Mouse (Mus musculus): ENCODE data around the gene Lrrk1. TPM values are rescaled to one million over a fixed set of nuclear protein-coding genes. Genes with fewer than 3 reads are reported as not detected.
A peak's percentile ranks its signal among the peaks of the same experiment; 100 is the strongest.

Gene Lrrk1
- polyA plus RNA-seq, 1 experiment from 2014 or later = 2.8 TPM

DNA sequence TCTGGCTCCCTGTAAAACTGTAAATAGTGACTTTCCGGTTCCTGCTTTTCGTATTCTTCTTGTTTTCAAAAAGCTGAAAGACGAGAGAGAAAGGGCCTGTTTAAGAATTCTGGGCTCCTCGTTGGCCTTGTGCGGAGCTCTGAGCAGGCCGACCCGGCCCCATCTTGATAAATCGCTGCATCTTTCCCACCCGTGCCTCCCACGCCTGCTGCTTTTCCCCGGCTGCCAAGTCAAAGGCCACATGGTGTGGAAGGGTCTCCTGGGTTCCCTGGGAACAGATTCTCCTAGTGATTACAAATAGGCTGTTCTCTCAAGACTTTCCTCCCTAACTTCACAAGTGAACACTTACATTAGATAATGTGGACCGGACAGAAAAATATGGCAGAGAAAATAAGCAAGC lies 105.9 kb downstream of the Lrrk1 start:
- Histone ChIP-seq H3K4me2 (ENCODE audit: low read length) (no peak overlapping the region), H3K4me1 (ENCODE audit: control insufficient read depth, insufficient read depth, low read length) (peaks cover 10% of the 10 kb centered on the region), H3K4me3 (ENCODE audit: low read depth, low read length) (no peak overlapping the region), H3K9ac (ENCODE audit: low read depth, low read length) (no peak overlapping the region), H3K36me3 (ENCODE audit: control insufficient read depth, insufficient read depth, low read length) (no peaks in the 10 kb centered on the region), H3K27me3 (ENCODE audit: control insufficient read depth, insufficient read depth, low read depth, low read length) (no peaks in the 10 kb centered on the region), H3K27ac (ENCODE audit: low read length) (no peak overlapping the region), H3K9me3 (replicated peaks; ENCODE audit: control insufficient read depth, low read length, poor library complexity, severe bottlenecking) (no peaks in the 10 kb centered on the region)
- ATAC-seq = no peak
- WGBS = 62% methylated on average over 12 of the region's 12 CpGs

DNA sequence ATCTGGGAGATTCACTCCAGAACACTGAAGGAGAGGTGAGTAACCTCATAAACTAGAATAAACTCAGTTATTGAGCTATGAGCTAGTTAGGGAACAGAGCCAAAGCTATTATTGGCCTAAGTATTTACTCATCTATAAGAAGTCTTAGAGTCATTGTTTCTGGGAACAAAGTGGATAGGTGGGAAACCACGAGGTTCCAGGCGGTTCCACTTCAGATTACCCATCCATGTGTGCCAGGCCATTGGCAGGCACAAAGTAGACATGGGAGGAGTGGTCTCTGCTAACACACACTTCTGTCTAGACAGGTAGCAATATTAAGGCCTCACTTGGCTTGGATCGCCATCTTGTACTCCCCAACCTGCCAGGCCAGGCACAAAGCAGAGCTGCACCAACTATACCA lies 110.1 kb downstream of the Lrrk1 start:
- H3K4me2 ChIP-seq (ENCODE audit: low read length) = no peak overlapping the region
- 82% methylated on average over 3 of the region's 3 CpGs for WGBS
- no peak for ATAC-seq

DNA sequence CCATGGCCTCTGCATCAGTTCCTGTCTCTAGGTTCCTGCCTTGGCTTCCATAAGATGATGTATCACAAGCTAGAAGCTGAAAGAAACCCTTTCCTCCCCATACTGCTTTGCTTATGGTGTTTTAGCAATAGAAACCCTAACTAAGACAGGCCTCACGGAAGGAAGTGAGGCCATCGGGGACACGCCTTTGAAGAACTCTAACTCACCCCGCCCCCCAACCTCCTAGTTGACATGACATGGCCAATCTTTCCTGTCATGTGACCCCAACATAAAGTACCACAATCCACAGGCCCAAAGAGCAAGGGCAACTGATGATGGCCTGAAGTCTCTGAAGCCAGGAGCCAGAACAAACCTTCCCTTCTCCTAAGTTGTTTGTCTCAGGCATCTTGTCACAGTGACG lies 114.7 kb downstream of the Lrrk1 start:
- WGBS = 93% methylated on average over 5 of the region's 5 CpGs
- ATAC-seq = no peak

More for the DNA sequence above, 110.1 kb downstream of the Lrrk1 start:
- Histone ChIP-seq H3K9me3 (replicated peaks; ENCODE audit: control insufficient read depth, low read length, poor library complexity, severe bottlenecking) (no peaks in the 10 kb centered on the region), H3K27me3 (ENCODE audit: control insufficient read depth, insufficient read depth, low read depth, low read length) (no peaks in the 10 kb centered on the region), H3K27ac (ENCODE audit: low read length) (no peak overlapping the region), H3K4me1 (ENCODE audit: control insufficient read depth, insufficient read depth, low read length) (peaks cover 3% of the 10 kb centered on the region), H3K9ac (ENCODE audit: low read depth, low read length) (no peak overlapping the region), H3K4me3 (ENCODE audit: low read depth, low read length) (no peak overlapping the region), H3K36me3 (ENCODE audit: control insufficient read depth, insufficient read depth, low read length) (no peaks in the 10 kb centered on the region)

DNA sequence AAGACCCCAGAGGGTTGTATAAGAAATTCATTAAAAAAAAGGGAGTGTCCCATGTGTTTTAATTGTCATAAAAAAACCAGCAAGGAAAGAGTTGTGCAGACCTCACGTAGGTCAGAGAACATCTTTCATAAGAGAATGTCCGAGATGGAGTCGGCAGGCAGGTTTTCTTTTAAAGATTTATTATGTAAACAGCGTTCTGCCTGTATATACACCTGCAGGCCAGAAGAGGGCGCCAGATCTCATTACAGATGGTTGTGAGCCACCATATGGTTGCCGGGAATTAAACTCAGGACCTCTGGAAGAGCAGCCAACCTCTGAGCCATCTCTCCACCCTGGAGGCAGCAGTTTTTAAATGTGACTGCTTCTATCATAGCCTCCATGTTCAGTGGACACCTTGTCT lies 116.9 kb downstream of the Lrrk1 start:
- Histone ChIP-seq H3K9me3 (replicated peaks; ENCODE audit: control insufficient read depth, low read length, poor library complexity, severe bottlenecking) (no peaks in the 10 kb centered on the region), H3K4me1 (ENCODE audit: control insufficient read depth, insufficient read depth, low read length) (no peaks in the 10 kb centered on the region), H3K27me3 (ENCODE audit: control insufficient read depth, insufficient read depth, low read depth, low read length) (no peaks in the 10 kb centered on the region), H3K4me2 (ENCODE audit: low read length) (no peak overlapping the region), H3K9ac (ENCODE audit: low read depth, low read length) (no peak overlapping the region), H3K4me3 (ENCODE audit: low read depth, low read length) (no peak overlapping the region), H3K27ac (ENCODE audit: low read length) (no peak overlapping the region), H3K36me3 (ENCODE audit: control insufficient read depth, insufficient read depth, low read length) (no peaks in the 10 kb centered on the region)
- ATAC-seq = no peak
- 76% methylated on average over 6 of the region's 6 CpGs for WGBS

More for the DNA sequence above, 114.7 kb downstream of the Lrrk1 start:
- Histone ChIP-seq H3K9ac (ENCODE audit: low read depth, low read length) (no peak overlapping the region), H3K36me3 (ENCODE audit: control insufficient read depth, insufficient read depth, low read length) (no peaks in the 10 kb centered on the region), H3K27ac (ENCODE audit: low read length) (no peak overlapping the region), H3K4me1 (ENCODE audit: control insufficient read depth, insufficient read depth, low read length) (no peaks in the 10 kb centered on the region), H3K9me3 (replicated peaks; ENCODE audit: control insufficient read depth, low read length, poor library complexity, severe bottlenecking) (no peaks in the 10 kb centered on the region), H3K4me3 (ENCODE audit: low read depth, low read length) (no peak overlapping the region), H3K27me3 (ENCODE audit: control insufficient read depth, insufficient read depth, low read depth, low read length) (no peaks in the 10 kb centered on the region), H3K4me2 (ENCODE audit: low read length) (no peak overlapping the region)

DNA sequence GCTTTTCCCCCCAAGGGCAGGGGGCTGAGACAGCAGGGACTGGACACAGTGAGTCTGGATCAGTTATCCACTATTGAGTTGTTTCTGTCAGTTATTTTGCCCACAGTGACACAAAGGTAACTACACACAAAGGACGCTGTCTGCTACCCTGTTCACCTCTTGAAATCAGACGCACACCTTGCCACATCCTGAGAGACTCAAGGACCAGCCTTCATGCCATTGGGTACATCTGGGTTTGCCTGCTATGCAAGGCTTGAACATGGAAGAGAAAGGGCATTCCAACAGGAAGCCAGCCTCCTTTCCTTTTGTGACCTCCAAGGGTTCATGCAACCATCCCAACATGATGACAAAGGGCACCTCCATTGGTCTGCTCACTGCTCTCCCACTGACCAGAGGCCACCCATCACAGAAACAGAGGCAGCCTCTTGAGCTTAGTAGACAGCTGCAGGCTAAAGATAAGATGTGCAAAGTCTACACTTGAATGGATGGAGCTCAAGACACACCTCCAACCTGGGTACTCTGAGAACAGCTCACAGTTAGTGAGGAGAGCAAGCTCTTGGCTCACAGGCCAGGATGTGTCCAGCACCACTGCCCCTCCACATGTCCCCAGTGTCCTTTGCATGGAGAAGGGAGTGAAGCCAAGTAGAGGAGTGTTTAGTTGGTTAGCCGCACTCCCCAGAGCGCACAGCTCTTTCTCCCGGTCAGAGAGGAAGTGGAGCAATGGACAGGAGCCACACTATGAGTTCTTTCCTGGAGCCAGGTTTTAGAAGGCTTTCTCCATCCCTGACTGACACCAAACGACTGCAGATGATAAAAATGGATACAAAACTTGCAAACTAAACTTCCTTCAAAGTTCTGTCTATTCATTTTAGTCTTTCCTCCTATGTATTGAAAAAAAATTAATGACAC lies 121.0 kb downstream of the Lrrk1 start:
- H3K9ac ChIP-seq (ENCODE audit: low read depth, low read length) = no peak overlapping the region
- H3K4me2 ChIP-seq (ENCODE audit: low read length) = no peak overlapping the region
- no peaks in the 10 kb centered on the region for H3K9me3 ChIP-seq (replicated peaks; ENCODE audit: control insufficient read depth, low read length, poor library complexity, severe bottlenecking)
- ATAC-seq = no peak
- no peaks in the 10 kb centered on the region for H3K4me1 ChIP-seq (ENCODE audit: control insufficient read depth, insufficient read depth, low read length)
- 88% methylated on average over 6 of the region's 6 CpGs for WGBS
- no peaks in the 10 kb centered on the region for H3K36me3 ChIP-seq (ENCODE audit: control insufficient read depth, insufficient read depth, low read length)
- H3K27ac ChIP-seq (ENCODE audit: low read length) = no peak overlapping the region
- H3K27me3 ChIP-seq (ENCODE audit: control insufficient read depth, insufficient read depth, low read depth, low read length) = no peaks in the 10 kb centered on the region
- no peak overlapping the region for H3K4me3 ChIP-seq (ENCODE audit: low read depth, low read length)

DNA sequence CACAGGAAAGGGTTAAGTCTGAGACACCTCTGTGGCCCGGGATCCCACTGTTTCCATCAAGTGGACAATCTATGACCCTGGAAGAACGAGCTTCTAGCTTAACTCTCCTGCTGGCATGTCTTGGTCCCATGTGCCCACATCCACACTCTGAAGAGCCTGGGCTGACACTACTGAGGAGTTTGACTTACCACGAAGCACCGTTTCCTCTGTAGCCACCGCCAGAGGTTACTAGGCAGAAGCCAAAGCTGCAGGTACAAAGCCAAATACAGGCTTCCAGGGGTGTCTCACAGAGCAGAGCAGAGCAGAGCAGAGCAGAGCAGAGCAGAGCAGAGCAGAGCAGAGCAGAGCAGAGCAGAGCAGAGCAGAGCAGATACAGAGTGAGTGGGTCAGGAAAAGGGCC lies 124.7 kb downstream of the Lrrk1 start:
- Histone ChIP-seq H3K27ac (ENCODE audit: low read length) (no peak overlapping the region), H3K4me2 (ENCODE audit: low read length) (no peak overlapping the region), H3K4me1 (ENCODE audit: control insufficient read depth, insufficient read depth, low read length) (no peaks in the 10 kb centered on the region), H3K9me3 (replicated peaks; ENCODE audit: control insufficient read depth, low read length, poor library complexity, severe bottlenecking) (no peaks in the 10 kb centered on the region), H3K9ac (ENCODE audit: low read depth, low read length) (no peak overlapping the region), H3K27me3 (ENCODE audit: control insufficient read depth, insufficient read depth, low read depth, low read length) (no peaks in the 10 kb centered on the region), H3K4me3 (ENCODE audit: low read depth, low read length) (no peak overlapping the region), H3K36me3 (ENCODE audit: control insufficient read depth, insufficient read depth, low read length) (no peaks in the 10 kb centered on the region)
- no peak for ATAC-seq
- 73% methylated on average over 5 of the region's 5 CpGs for WGBS

DNA sequence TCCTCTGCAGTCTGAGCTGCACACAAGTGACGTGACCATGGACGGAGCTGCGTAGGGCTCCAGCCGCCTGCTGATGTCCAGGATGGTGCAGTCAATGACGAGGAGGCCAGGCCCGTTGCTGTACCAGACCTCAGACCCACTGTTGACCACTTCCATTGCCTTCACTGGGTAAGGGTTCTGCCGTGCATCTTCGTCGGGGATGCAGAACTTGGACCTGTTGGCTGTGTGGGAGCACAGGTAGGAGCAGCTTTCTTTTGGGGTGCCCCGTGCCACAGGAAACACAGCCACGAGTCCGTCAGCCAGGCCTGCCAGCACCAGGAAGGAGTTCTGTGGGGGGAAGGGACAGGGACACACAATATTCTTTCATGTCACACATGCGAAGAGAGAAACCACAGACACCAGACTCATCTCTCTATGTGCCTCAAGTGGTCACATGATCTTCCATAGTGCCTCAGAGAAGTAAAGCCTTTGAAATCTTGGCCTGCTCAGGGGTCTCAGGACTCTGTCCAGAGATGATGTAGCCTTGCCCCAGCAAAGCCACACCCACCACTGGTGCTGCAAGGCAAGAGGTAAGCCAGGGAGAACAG lies 125.5 kb downstream of the Lrrk1 start:
- no peak for ATAC-seq
- no peaks in the 10 kb centered on the region for H3K9me3 ChIP-seq (replicated peaks; ENCODE audit: control insufficient read depth, low read length, poor library complexity, severe bottlenecking)
- 94% methylated on average over 13 of the region's 13 CpGs for WGBS
- no peak overlapping the region for H3K27ac ChIP-seq (ENCODE audit: low read length)
- H3K36me3 ChIP-seq (ENCODE audit: control insufficient read depth, insufficient read depth, low read length) = no peaks in the 10 kb centered on the region
- H3K4me1 ChIP-seq (ENCODE audit: control insufficient read depth, insufficient read depth, low read length) = no peaks in the 10 kb centered on the region
- H3K4me3 ChIP-seq (ENCODE audit: low read depth, low read length) = no peak overlapping the region
- H3K27me3 ChIP-seq (ENCODE audit: control insufficient read depth, insufficient read depth, low read depth, low read length) = no peaks in the 10 kb centered on the region
- no peak overlapping the region for H3K9ac ChIP-seq (ENCODE audit: low read depth, low read length)
- no peak overlapping the region for H3K4me2 ChIP-seq (ENCODE audit: low read length)

- 57% methylated on average over 7 of the region's 7 CpGs for WGBS
- Histone ChIP-seq H3K4me2 (ENCODE audit: low read length) (no peak overlapping the region), H3K4me1 (ENCODE audit: control insufficient read depth, insufficient read depth, low read length) (no peaks in the 10 kb centered on the region), H3K27me3 (ENCODE audit: control insufficient read depth, insufficient read depth, low read depth, low read length) (no peaks in the 10 kb centered on the region), H3K36me3 (ENCODE audit: control insufficient read depth, insufficient read depth, low read length) (no peaks in the 10 kb centered on the region), H3K9me3 (replicated peaks; ENCODE audit: control insufficient read depth, low read length, poor library complexity, severe bottlenecking) (no peaks in the 10 kb centered on the region), H3K27ac (ENCODE audit: low read length) (no peak overlapping the region), H3K4me3 (ENCODE audit: low read depth, low read length) (no peak overlapping the region), H3K9ac (ENCODE audit: low read depth, low read length) (no peak overlapping the region)
- peak; percentile 51; the same call in 1 of the 2 replicates for ATAC-seq
Observed at GRCm38 (mm10) chr7:66260763-66261390, 127.3 kb downstream of the Lrrk1 start.

DNA sequence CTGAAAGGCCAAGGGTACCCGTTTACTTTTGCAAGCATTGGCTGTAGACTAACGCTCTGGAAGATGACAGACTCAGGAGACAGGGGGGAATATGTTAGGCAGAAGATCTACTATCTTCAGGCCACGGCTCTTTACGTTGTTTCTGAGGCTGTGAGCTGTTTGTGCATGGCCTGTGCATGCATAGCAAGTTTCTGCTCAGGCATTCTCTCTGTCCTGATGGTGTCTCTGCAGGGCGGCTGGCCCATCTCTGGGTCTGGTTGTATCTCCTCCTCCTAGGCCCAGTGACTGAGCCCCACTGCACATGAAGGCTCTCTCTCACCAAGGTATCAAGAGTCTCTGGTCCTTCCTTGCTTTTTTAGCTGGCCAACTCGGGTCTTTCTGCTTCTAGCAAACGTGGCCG lies 127.9 kb downstream of the Lrrk1 start:
- no peak overlapping the region for H3K27ac ChIP-seq (ENCODE audit: low read length)
- no peaks in the 10 kb centered on the region for H3K9me3 ChIP-seq (replicated peaks; ENCODE audit: control insufficient read depth, low read length, poor library complexity, severe bottlenecking)
- no peaks in the 10 kb centered on the region for H3K36me3 ChIP-seq (ENCODE audit: control insufficient read depth, insufficient read depth, low read length)
- H3K9ac ChIP-seq (ENCODE audit: low read depth, low read length) = no peak overlapping the region
- H3K4me3 ChIP-seq (ENCODE audit: low read depth, low read length) = no peak overlapping the region
- H3K27me3 ChIP-seq (ENCODE audit: control insufficient read depth, insufficient read depth, low read depth, low read length) = no peaks in the 10 kb centered on the region
- WGBS = 92% methylated on average over 8 of the region's 8 CpGs
- no peaks in the 10 kb centered on the region for H3K4me1 ChIP-seq (ENCODE audit: control insufficient read depth, insufficient read depth, low read length)
- no peak for ATAC-seq
- no peak overlapping the region for H3K4me2 ChIP-seq (ENCODE audit: low read length)
